Mouse (Mus musculus): ENCODE measurements at regions not wholly inside any gene's neighbourhood (a gene's known extent, or its start where the extent isn't known, plus 50 kb on each side); places are given as distances from the start of the nearest gene placed in this dataset.
A peak's percentile ranks its signal among the peaks of the same experiment; 100 is the strongest.

DNA sequence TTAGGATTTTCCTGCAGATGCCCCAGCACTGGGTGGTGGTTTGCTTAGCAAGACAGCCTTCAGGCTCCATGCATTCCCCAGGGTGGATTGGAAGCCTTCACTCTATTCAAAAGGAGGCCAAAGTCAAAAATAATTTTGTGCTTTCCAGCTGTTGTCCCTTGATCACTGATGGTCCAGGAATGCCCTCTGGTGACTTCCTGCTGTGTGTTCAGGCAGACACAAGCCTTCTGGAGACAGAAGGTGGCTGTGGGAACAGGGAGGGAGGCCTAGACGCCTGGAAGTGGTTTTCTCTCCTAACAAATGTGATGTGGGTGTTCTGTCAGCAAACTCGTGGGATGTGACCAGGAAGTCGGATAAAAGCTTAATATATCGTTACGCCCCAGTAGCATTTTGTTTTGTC, 81.3 kb downstream of the Atp6ap1l start:
- no peak for DNase-seq (ENCODE audit: low read depth, low spot score)

DNA sequence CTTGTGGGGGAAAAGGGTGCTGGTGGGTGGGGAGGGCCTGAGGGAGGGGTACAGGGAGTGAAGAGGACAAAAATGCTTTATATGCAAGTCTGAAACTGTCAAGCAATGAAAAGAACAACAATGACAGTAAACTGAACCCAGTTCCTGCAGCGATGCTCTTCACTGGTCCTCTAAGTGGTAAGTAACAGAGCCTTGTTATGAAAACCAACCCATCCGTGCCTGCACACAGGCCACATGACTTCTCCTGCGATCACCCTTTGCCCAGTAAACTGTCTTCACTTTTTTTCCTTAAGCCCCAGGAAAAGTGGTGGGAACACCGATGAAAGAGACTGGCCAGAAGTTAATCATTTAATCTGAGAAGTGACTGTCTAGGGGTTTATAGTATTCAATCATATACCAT, 83.3 kb downstream of the Atp6ap1l start:
- no peak for DNase-seq (ENCODE audit: low read depth, low spot score)

DNA sequence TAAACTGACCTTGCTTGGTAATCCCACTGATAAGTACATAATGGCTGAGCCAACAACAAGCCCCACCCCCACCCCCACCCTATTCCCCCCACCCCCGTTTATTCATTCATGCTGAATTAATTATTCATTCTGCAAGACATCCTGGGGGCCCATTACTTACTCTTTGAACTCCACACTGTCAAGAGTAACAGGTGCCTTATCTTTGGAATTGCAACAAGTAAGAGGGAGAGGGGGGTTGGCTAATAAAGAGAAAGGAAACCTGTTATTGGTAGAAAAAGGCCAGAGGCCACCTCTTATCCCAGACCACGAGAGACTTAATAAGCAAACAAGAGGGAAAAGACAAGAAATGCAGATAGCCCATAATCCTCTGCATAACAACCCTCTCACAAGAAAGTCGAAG, 84.7 kb downstream of the Atp6ap1l start:
- no peak for DNase-seq (ENCODE audit: low read depth, low spot score)

DNA sequence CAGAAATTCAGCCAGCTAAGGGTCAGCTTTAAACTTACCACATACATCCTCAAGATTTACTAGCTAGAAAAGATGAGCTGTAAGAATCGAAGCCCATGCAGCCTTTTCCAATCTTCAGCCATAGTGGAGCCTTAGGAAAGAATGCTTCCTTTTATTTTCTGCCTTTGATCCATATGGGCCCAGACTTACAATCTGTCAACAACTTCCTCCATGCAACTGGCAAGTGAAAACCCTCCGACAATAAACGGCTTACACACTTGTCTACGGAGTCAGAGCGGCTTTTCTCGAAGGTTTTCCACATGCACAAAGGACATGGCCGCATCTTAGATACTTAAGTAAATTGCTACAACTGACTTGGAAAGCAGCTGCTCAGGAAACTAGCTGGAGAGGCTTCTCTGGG, 85.2 kb downstream of the Atp6ap1l start:
- DNase-seq (ENCODE audit: low read depth, low spot score) = peak; percentile 26

DNA sequence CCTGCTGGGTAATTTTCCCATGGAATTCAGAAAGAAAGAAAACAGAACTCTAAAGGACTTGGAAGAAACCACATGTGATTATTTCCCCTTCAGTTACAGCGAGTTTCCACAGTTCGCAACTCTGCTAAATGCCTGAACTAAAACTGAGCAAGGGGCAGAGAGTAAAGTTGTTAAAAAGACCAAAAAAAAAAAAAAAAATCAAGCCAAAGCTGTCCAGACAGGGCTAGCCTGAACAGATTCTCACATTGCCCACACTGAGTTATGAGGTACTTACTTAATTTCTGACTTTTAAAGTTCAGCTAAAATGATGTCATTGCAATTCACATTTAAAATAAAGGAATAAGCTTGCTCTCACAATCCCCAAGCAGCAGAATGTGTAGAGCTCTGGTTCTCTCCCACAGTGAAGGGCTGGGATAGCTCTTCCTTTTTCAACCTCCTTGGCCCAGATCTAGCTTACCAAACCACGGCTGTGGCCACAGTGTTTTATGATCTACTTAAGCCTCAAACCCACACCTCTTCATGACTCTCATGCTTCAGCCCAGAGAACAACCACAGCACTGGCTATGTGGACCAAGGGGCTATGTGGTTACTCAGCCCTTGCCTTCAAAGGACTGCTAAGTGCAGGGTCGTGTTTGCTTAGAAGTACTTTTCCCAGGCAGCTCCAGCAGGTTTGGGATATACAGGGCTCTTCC, 90.8 kb downstream of the Atp6ap1l start:
- no peak for DNase-seq (ENCODE audit: low read depth, low spot score)

DNA sequence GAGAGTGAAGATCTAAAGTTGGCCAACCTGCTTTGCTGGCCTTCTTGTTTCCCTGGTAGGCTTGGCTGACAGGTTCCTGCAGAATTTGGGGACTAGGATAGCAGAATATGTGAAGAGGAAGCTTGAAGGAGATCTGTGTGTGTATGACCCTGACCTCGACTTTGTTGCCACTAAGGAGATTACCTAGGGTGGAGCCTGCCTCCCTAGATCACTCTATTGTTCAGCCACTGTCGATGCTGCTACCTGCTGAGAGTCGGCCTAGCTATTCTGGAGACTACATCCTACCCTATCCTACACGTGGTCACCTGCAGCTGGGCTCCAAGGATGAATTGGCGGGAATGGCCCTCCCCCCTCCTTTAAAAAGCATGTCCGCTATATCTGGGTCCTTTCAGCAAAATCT, 95.1 kb downstream of the Atp6ap1l start:
- DNase-seq (ENCODE audit: low read depth, low spot score) = no peak

DNA sequence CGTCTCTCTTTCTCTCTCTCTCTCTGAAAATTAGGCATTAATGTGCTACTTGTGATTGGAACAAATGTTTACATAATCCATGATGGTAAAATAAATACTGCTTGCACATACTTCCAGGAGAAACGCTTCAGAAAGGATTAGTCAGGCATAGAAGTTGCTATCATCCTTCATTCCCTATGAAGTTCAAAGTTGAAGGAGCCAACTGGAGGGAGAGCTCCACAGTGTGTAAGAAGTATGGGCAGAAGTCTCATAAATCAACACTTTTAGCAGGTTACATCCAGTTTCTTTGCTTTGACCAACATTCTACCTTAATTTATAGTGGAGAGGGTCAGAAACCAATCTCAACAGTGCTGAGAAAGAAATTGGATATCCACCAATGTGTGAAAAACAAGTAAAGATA, 105.5 kb downstream of the Atp6ap1l start:
- no peak for DNase-seq (ENCODE audit: low read depth, low spot score)

DNA sequence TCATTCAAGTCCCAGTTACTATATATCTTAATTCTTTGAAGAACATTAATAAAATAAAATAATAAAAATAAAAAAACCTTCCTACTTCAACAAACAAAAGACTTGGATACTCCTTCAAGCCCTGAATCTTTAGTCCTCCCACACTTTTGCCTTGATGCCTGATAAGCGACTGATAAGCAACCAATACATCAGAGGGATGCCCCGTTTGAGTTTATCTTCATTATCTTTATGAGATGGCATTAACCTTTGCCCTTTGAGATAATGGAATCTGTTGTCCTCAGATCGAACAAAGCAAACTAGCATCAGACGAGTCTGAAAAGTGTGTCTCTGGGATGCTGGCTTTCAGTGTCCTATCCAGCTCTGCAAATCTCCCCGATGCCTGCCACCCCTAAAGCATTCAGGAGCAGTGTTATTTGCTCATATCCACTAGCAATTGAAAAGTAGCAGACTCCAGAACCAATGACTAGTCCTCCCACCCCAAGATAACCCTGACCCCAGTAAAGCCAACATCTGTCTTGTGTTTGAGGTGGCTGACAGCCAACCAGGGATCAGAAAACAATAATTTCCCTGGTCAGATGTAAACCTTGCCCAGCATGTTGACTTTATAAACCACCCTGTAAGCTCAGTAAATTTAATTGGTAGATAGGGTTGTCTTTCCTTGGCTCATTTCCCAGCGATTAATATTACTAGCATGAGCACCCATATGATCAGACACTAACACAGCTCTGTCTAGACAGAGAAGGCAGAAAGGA, 106.2 kb downstream of the Atp6ap1l start:
- DNase-seq (ENCODE audit: low read depth, low spot score) = no peak

DNA sequence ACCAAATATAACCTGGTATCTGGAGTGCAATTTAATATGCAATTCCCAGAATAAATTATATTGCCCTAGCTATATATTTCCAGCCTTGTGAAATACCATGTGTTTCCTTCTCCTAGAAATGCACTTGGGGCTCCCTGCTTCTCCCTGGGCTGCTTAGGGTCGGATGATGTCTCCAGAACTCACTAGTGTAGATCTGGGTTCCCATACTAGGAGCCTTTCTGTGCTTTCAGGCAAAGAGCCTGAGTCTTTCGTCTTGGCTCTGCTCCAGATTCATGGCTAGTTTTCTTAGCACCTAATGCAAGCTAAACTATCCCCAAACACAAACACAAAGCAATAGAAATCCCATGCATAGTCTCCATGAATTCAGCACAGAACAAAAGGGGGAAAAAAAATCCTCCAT, 106.8 kb downstream of the Atp6ap1l start:
- DNase-seq (ENCODE audit: low read depth, low spot score) = no peak

DNA sequence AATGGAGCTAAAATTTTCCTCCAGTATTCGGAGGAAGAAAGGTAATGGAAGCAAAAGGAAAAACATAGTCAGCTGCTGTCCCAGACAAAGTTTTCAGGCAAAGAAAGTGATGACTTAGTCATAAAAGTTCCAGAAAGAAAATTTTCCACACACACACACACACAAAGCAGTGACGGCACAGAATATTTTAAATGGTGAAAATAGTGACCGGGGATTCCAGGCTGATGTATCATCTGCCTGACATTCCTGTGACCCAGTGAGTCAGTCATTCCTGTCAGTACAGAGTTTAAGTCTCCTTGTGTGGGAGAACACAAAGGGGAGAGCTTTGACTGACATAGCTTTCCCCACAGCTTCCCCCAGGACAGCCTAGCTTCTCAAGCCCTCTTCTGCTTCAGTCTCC, 107.9 kb downstream of the Atp6ap1l start:
- DNase-seq (ENCODE audit: low read depth, low spot score) = no peak

DNA sequence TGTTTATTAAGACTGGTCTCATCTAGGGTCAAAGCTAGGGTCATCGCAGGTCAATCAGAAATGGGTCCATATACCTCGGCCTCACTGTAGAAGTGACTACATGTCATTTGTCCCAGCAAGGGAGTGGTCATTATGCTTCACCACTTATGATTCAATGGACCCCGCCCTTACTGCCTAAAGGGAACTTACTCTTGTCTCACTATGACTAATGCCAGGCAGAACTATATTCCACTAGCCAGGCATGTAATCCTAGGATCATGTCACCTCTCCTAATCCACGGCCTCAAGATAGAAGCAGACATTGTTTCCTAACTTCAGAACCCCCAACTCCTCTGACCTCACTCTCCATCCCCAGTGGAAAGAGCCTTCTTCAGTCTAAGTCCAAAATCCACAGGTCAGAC, 108.3 kb downstream of the Atp6ap1l start:
- no peak for DNase-seq (ENCODE audit: low read depth, low spot score)

DNA sequence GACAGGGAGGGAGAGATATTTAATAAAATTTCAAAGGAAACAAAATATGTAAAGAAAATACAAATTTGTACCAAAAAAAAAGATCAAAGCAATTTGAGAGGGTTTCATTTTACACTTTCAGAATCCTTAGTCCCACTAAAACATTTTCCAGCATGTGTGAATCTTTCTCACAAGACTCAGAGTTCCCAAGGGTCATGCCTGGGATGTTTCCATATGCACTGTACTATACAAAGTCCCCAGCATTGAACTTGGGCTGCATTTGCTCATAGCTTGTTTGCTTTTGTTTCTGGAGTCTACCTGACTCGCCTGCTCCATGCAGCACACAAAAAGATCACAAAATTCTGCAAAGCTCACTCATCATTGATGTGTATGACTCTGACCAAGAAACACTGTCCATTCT, 122.7 kb downstream of the Atp6ap1l start:
- DNase-seq (ENCODE audit: low read depth, low spot score) = no peak

DNA sequence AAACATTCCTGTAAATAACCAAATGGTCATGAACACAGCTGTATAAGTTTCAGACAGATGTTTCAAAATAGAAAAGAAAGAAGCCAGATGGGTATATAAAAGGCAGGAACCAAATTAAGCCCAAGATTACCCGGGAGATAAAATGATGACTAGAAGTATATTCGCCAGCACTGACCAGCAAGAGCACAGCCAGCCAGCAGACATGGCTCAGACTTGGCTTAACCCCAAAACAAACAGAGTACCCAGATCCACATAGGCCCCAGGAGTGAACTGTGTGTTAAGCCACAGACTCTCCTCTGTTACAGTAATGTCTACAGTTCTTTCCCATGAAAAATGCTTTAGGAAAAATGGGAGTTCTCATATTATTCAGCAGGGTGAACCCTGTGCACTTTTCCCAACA, 123.2 kb downstream of the Atp6ap1l start:
- no peak for DNase-seq (ENCODE audit: low read depth, low spot score)

DNA sequence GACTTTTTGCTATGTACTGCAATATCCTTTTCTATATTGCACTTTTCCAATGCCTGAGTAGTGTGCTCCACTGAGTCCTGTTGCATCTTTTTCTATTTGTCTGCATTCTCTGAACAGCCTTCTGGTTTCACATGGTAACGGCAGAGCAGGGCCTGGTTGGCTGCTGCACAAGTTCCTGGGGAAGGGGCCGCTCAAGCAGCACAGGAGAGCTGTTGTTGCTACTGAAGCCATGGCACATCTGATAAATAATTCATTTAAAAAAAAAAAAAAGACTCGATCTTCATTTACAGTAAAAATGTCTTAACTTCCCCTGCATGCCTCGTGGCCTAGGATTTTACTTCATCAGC, 127.2 kb downstream of the Atp6ap1l start:
- DNase-seq (ENCODE audit: low read depth, low spot score) = peak; percentile 24

DNA sequence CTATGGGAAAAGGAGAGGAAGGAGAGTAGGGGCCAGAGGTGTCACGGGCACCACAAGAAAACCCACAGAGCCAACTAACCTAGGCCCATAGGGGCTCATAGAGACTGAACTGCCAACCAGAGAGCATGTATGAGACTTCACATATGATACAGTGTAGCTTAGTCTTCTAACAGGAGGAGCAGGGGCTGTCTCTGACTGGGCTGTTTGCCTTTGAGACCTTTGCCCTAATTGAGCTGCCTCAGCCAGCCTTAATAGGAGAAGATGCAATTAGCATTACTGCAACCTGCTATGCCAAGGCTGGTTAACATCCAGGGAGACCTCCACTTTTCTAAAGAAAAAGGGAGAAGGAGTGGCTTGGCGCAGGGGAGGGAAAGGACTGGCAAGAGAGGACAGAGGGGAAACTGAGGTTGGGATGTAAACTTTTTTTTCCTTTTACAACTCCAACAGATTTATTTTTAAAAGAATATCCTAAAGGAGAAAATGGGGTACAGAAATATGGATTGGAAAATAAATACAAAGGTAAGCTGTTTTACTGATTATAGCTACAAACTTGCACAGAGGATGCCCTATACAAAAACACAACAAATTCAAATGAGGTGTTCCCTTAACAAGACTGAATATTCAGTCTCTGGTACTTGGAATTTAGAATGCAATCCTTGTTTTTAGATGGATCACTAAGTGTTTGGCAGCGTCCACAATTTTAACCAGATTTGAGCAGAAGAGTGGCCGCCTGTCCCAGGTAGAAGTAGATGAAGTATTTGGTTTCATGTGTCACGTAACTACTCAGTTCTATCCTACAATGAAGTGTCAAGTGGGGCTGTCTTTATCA, 127.8 kb downstream of the Atp6ap1l start:
- no peak for DNase-seq (ENCODE audit: low read depth, low spot score)

DNA sequence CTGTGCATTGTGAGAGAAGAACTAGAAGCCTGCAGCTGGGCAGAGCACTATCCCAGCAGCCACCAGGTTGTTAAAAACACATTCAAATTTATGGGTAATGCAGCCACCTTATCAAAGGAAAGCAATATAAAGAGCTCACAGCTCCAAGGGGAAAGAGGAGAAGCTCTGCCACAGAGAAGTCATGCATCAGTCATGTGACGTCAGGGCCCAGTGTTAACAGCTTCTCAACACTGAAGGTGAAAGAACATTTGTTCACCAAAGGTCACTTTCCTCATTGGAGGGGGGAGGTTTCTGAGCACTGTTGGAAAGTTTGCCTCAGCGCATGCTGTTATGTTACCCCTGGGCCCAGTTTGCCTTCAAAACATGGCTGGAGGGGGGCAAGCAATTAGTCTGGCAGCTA, 143.0 kb downstream of the Atp6ap1l start:
- no peak for DNase-seq (ENCODE audit: low read depth, low spot score)

DNA sequence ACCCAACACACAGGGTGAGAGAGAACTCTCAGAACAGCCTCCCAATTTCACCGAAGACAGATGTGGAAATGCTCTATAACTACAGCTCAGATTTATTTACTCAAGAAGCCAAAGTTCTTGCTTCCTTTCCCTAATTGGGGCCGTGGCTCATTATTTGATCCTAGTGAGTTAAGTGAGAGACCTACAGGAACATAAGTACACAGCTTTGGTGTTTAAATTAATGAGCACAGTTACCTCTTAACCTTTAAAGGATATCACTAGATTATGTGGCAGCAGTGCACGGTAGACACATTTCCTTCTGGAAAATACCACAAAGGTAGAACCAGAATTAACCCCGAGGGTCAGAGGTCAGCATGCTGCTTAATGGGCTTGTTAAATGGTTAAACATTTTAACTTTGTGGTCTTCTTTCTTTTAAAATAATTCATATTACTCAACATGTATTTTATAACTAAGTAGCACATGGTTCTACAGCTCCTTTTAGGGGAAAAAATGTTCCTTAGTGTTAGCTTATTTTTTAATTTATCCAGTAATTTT, 144.6 kb downstream of the Atp6ap1l start:
- no peak for DNase-seq (ENCODE audit: low read depth, low spot score)

DNA sequence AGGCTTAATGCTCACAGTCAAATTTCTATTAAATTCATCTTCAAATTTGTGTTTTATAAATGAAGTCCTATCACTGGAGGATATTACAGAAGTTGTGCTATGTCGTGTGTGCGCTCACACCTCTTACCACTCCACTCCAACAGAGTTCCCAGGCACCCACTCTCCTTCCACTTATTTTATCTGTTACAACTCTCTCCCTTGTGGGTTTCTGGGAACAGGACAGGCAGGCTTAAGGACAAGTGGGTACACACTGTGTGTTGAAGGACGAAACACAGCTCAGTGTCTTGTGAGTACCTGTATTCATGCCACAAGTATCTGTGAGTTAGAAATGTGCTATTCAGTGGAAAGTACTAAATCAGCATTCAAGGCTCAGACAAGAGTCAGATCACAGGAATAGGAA, 150.7 kb downstream of the Atp6ap1l start:
- DNase-seq (ENCODE audit: low read depth, low spot score) = no peak

DNA sequence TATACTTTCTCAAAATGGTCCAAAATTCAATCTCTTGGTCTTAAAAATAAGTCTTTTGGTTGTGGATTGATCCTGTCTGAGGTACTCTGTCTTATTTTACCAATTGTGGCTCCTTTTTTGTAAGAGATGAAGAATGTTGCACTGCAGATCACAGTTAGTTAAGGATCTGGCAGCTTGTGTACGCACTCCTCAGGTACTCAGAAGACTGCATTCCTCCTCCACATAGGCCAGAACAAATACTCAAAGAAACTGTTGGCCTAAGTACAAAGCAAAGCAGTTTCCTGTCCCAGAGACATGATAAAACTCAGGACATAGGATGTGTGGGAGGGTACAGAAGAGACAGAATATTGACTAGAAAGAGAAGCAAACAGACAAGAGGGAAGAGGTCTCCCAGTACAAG, 155.4 kb downstream of the Atp6ap1l start:
- DNase-seq (ENCODE audit: low read depth, low spot score) = no peak

DNA sequence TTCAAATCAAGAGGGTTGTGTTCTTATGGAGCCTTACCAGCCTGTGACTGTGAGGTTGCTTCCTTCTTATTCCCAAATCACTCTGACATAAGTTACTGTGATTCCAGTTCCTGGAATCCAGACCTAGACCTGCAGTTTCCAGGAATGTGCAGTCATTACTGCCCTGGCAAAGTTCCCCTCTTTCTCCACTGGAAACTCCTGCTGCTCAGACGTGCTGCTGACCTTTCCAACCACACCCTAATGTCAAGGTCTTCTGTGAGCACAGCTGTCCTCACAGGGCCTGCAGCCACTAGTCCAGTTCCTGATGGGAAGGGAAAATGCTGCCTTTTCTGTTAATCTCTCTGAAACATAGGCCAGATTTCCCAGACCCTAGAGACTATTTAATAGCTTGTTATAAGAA, 160.1 kb downstream of the Atp6ap1l start:
- no peak for DNase-seq (ENCODE audit: low read depth, low spot score)

DNA sequence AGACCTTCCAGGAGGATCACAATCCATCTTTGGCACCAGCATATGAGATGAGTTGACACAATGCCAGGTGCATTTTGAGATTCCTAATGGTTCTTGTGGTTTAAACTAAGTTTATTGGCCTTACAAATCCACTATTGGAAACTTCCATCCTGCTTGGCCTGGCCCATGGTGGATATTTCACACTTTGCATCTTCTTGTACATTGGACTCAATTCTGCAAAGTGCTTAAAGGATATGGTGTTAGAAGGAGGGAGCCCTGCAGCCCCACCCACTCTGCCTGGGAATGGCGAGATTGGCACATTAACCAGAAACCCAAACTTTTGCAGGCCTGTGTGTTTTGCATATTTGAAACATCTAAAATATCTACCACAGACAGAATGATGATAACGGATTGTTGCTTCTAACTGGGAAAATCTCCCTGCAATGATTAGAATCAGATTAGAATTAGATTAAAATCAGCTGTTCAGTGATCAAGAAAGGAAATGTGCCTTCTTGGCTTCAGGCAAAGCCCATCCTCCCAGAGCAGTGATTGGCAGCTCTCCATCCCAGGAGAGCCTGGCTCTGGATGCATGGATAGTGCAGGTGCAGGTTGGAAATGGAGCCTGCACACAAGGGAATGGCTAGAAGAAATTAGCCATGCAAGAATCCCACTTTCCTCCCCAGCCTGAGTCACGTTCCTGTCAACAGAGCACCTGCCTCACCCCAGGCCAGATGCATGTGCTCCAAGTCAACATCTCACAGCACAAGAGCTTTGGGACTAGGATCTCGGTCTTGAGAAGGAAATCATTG, 162.3 kb downstream of the Atp6ap1l start:
- no peak for DNase-seq (ENCODE audit: low read depth, low spot score)

DNA sequence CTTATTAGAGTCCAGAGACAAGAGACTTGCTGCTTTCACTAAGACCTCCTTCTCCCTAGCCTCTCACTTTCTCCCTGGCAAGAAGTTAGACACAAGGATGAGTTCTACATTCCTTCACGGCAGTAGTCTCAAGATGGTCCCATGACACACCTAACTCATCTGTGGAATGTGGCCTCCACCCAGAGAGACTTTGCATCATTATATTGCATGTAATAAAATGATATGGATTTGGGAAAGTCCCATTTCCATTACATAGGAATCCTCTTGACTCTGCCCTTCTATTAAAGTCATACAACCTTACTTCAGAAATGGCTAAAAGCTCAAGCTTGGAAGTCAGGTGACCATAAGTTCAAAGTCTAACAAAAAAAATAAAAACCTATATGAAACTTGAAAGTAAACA, 165.4 kb downstream of the Atp6ap1l start:
- DNase-seq (ENCODE audit: low read depth, low spot score) = no peak

Measured in brain, embryonic 18.5 days (tissue).